Mouse (Mus musculus) G1E (cell line): ENCODE data around the gene Tnpo2.

Experiments used
- CTCF ChIP-seq: IDR thresholded peaks from 2 replicates; pipeline ENCODE4 v1.5.1; 2012; ENCODE audit warnings: low read depth, low read length, inconsistent platforms, mixed read lengths
- GATA2 ChIP-seq: IDR thresholded peaks from 2 replicates; pipeline ENCODE4 v1.6.1; 2012; ENCODE audit warnings: low read depth, low read length, inconsistent platforms, borderline replicate concordance
- POLR2AphosphoS5 ChIP-seq: IDR thresholded peaks from 2 replicates; pipeline ENCODE4 v1.6.1; 2012; ENCODE audit warnings: low read depth, low read length, inconsistent platforms; ENCODE audit not compliant: insufficient replicate concordance

DNA sequence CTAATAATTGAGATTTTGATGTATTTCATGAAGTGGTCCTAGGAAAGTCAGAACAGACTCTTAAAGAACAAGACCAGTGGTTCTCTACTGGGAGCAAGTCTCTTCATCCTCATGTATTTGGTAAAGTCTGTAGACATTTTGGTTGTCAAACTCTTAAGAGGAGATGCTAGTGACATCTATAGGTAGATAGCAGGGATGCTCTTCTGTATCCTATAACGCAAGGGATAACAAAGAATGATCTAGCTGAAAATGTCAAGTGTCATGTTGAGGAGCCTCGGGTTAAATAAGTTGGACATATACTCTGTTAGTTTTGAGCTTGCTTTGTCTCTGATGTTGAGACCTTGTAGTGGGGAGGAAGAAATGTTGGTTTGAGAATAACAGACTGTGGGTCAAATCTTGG, 8.8 kb upstream of the Tnpo2 start:
- TF ChIP-seq CTCF, result no peak
- TF ChIP-seq POLR2AphosphoS5, result no peak
- no peak for TF ChIP-seq GATA2
